Mouse (Mus musculus): Measurements from ENCODE around the gene Cul9.

Cul9 gene

DNA sequence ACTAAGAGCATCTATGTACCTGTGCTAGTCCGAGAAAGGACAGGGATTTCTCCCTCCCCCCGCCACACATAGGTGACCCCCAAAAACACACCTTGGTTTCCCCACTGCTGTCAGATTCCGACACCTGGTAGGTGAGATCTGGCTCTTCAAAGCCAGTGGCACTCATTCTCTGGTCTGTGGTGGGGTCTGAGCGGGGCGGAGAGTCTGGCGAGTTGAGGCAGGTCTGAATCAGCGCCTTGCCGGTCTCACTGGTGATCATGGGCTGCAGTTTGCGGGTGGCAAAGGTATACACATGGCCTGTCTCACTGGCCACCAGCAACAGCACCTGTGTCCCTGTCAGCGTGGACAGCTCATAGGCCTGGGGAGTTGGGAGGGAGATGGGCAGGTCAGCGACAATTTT, 7.3 kb upstream of the Cul9 start:
- DNase-seq (ENCODE audit: low read depth, low spot score): peak; percentile 9

DNA sequence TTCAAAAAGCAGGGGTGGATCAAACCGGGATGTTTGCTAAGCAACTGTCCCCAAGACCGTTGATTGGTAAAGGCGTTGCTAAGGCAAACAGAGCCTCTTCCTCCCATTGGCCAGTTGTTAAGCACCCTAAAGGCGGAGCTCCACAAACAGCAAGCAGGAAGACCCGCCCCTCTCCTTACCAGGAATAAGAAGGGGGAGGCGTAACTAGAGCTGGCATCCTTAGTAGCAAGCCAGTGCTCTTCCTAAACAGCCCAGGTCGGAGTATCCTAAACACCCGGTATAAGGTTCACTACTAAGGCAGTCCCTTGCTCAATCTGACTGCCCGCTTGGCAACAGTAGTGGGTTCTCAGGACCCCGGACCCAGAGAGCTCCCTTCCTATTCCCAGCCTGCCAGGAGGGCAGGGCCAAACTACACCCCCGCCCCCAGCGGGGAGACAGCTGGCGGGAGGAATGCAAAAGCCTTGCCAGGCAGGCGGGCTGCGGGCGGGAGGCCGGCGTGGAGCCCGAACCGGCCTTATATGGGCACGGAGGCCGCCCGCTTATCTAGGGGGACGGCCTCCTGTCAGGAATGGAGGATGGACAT, 6.7 kb upstream of the Cul9 start:
- peak; percentile 99 for DNase-seq (ENCODE audit: low read depth, low spot score)

DNA sequence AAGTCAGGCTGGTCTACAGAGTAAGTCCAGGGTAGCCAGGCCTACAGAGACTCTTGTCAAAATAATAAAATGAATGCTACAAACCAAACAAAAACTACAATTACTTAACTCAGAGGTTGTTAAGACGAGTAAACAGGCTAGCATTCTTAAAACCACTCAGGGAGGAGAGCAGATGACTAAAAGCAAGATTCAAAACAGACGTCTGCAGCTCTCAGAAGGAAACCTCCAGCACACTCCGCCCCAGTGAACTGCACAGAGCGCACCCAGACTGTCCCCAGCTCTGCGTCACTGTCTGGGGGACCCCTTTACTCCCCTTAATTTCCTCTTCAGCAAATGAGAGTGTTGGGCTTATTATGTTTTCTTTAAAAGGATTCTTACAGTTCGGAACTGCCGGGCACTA, 6.0 kb upstream of the Cul9 start:
- no peak for DNase-seq (ENCODE audit: low read depth, low spot score)

DNA sequence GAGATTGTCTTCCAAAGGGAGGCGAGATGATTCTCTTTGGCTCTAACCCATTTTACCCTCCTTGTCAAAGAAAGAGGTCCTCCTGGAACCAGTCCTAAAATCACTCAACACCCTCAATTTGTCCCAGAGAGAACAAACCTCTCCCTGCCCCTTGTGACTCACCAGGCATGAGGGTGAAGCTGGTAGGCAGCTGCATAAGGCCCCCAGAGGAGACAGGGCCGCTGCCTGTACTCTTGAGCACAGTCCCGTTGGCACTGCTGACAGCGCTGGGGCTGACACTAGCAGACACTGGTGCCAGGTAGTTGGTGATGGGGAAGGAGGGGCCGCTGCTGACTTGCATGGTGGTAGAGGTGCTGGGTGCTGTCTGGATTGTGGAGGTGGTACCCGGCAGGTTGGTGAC, 5.2 kb upstream of the Cul9 start:
- DNase-seq (ENCODE audit: low read depth, low spot score): peak; percentile 71

DNA sequence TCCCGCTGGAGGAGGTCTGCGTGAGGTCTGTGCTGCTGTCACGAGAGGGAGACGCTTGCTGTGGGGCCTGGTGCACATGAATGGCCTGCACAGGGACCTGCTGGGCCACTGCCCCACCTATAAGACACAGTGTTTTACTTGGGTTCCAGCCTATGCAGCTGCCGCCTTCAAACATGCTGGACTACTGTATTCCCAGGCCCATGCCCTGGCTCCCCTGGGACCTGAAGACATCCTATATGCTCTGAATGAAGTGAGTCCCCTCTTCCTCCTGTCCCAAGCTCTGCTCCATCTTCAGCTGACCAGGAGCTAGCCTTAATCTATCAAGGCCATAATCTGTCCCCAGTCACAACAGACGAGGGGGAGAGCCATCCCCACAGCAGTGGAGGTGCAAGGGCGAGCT, 4.7 kb upstream of the Cul9 start:
- no peak for DNase-seq (ENCODE audit: low read depth, low spot score)

DNA sequence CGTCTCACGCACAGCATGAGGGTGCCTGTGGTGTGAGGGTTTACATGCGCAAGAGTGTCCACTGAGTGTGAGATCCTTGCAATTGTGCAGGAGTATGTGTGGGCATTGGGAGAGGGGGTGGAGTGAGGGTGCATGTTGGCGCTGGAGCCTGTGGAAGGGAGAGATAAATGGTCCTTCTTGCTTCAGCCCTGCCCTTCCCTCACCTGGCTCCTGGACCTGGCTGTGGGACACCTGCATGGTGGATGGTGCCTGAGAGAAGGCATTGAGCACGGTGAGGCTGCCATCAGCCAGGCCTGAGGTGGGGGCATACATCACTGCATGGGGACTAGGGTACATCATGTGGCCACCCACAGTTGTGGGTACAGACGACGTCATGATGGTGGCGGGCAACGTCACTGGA, 3.5 kb upstream of the Cul9 start:
- no peak for DNase-seq (ENCODE audit: low read depth, low spot score)

DNA sequence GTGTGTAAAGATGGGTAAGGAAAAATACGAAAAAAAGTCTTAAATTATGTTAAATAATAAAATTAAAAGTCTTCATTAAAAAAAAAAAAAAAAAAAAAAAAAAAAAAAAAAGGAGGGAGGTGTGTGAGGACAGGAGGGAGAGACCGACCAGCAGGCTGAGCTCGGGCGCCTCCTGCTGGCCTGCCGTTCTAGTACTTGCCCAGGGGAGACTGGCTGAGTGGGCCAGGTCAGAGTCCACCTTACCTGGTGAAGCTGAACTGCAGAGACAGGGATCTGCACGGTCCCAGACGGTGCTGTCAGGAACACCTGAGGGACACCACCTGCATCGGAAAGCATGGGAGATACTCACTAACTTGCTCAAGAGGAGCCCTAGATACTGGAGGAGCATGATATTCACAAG, 3.0 kb upstream of the Cul9 start:
- no peak for DNase-seq (ENCODE audit: low read depth, low spot score)

DNA sequence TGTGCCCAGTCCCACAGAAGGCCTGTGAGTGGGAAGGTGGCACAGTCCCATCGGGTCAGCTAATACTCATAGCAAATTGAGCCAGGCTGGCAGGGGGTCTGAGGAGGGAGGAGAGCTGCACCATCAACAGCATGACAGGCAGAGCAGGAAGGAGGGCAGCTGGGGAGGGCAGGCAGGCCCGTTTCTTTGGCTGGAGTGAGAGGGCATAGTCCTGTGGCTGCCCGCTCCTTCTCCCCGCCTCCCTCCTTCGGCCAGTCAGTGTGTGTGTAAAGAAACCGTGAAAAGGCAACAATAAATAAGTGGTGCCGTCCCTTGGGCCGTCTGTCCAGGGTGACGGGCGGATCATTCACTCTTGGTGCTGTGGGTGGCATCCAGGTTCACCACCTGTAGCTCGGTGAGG, 2.6 kb upstream of the Cul9 start:
- no peak for DNase-seq (ENCODE audit: low read depth, low spot score)

DNA sequence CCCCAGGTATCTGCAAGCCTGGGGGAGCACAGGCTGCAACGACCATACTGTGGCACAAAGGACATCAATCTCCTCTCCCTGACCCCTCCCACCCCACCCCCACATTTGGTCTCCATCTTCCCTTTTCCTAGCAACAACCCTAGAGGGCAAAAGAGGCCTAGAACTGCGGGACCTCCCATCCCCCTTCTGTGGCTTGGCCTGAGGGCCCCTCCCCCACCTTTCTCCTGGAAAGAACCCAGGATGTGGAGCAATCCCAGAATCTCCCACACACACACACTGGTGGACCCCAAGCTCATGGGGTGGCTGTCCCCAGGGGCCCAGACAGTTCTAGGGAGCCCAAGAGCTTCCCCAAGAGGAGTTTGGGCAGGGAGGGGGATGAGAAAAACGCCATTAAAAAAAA, 1.7 kb upstream of the Cul9 start:
- DNase-seq (ENCODE audit: low read depth, low spot score): no peak

DNA sequence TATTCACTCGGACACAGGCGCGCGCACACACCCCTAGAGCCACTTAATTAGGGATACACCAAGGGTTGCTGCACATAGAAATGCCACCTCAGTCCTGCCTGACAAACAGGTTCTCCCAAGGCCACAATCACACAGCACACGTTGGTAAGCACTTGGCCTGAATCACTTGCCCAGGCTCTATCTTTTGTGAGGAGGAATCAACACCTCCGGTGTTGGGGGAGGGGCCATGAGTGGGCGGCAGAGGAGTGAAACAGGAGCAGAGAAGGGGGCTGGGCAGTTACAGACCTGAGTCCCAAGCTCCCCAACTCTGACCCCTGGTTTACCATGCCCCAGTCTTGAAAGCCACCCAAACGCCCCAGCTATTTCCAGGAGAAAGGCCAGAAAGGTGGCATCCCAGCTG, 807 bp upstream of the Cul9 start:
- DNase-seq (ENCODE audit: low read depth, low spot score): no peak

DNA sequence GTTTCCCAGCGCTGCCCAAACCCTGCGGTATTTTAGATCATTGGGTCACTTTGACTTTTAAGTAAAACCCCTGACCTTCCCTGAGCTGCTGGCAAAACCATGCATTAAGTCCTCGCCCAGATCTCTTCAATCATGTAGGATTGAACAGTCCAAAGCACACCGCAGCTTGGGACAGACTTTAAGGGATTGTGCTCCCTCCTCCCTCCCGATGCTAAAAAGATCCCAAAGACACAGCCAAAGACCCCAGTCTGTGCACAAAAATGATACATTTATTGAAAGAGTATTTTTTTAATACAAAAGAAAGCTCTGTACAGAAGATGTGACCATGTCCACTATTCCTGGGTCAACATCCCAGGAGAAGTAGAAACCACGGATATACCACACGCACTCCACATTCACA, 403 bp upstream of the Cul9 start:
- DNase-seq (ENCODE audit: low read depth, low spot score): no peak

DNA sequence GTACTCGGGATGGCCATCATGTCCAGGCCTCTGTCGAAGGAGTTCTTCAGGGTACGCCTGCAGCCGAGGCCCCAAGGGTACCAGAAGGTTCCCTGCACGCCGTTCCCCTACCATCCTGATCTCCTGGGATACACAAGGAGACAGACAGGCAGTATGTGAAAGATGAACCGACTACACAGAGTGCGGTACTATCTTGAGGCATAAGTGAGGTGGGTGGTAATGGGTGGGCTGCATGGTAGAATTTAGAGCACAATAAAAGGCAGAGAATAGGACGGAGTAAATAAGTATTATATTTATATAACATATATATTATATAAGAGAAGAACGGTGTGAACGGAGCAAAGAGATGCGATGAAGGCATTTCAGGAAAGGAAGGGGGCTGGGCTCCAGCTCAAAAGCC, 2.5 kb downstream of the Cul9 start:
- DNase-seq (ENCODE audit: low read depth, low spot score): no peak

DNA sequence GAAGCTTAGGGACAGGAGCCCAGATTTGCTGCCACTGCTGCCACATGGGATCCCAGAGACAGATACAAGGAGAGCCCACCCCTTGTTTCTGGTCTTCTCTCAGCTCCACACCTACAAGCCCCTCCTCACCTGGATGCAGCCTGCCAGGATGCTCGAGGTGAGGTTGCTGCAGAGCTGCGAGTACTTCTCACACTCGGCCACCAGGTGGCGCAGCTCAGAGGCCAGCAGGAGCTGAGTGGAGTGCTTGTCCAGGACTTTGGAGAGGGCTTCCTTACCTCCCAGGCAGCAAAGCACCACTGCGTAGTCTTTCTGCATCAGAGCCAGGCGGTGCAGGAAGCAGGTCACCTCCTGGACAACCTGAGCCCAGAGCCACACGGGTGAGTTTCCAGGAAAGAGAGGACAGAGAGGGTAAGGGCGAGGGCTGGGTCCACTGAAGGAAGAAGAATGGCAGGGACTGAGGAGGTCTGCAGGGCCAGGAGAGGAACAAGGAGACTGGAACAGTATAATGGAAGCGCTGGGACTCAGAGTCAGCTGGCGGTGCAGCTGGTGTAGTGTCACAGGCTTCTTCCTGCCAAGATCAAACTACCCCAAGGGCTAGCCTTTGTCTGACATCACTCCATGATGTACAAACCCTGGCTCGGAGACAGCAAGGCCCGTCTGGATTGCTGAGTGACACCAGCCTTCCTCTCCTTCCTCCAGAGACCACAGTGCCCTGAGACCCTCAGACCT, 20.4 kb downstream of the Cul9 start:
- peak; percentile 70 for DNase-seq (ENCODE audit: low read depth, low spot score)

DNA sequence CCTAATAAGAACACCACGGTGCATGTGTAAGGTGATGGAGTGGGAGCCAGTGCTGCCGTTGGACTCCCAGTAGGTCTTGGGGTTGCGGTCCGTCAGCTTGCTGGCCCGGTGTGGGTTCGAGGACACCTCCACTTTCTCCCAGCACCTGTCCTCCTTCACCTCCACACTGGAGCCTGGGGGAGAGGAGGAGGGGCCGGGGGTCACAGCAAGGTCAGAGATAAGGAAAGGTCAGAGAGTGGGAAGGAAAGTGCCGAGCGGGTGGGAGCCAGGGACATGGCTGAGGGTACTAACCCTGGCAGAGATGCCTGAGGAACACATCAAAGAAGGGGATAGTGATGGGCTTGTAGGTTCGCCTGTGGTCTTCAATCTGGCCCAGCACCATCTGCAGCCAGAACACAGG, 21.1 kb downstream of the Cul9 start:
- DNase-seq (ENCODE audit: low read depth, low spot score): no peak

DNA sequence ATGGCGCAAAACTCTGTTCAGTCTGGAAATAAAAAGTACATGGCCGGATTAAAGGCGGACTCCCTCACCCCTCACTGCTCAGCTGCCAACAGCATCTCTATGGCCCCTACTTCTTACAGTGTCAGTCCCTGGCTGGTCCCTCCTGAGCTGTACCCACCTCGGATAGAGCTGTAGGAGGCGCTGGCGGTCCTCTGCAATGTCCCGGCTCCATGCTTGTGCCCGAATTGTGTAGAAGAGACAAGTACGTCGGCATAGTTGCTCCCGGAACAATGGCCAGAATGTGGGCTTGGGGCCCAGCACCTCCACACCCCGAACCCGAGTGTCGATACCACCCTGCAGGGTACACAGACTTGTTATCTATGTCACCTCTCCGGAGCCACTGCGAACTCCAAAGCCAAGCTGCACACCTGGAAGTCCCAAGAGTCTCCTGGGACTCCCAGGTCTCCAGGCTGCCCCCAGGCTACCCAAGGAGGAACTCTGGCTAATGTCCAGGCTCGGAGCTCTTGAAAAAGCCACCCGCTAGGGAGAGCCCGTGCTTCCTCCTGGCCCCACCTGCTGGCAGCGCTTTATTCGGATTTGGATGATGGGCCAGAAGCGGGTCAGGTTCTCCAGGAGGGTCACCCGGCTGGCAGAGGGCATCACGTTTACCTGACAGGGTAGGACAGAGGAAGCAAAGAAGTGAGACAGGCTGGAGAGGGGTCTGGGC, 24.1 kb downstream of the Cul9 start:
- DNase-seq (ENCODE audit: low read depth, low spot score): no peak

DNA sequence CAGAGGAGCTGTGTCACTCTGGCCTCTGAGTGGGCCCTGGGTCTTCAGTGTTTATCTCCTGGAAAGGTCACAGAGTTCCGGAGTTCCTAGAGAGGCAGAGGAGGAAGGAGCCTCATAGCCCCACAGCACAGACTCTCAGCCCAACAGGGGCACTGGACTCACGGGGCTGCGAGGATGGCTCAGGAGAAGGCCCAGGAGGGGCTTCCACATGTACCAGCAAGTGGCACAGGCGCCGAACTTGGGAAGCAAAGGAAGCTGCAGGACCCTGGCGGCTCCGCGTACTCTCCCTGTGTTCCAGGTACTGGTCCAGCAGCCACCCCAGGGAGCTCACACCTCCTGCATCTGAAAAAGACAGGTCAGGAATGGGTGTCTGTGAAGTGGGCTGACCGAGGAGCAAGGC, 25.0 kb downstream of the Cul9 start:
- DNase-seq (ENCODE audit: low read depth, low spot score): no peak

DNA sequence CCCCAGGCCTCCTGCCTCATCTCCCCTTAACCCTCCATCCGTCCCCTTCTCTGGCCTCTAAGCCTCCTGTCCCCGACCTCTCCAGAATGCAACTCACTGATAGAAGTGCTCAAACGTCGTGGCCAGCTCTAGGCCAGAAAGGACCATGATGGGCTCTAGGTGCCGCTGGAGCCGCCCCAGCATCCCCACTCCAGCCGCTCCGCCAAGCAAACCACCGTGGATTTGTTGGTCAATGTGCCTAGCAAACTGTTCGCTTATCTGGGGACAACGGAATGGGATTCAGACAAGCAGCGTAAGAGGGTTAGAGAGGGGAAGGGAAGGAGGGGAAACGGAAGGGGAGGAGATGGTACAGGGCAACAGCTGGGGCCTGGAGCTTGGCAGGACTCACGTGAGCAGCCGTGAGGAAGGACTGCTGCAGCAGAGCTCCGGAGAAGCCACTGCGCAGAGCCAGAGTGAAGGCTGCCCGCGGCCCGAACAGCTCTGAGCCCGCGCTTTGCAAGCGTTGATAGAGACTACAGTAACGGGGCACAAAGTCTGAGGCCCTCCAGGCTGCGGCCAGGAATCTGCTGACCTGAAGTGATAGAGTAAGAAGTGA, 25.7 kb downstream of the Cul9 start:
- no peak for DNase-seq (ENCODE audit: low read depth, low spot score)

DNA sequence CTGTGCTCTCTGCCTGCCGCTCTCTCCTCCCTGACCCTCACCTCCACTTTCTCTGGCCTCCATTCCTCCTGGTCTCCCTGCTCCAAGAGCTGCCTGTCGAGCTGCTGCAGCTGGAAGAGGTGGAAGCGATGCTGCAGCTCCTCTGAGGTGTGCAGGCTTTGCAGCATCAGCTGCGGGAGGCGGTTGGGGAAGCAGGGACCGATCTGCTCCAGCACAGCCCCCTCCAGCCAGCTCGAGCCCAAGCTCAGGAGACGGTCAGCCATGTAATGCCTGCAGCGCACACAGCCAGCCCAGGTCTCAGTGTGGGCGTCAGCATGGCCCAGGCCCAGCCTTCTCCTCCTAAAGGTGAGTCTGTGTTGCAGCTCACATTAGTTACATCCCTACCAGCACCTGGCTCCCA, 26.2 kb downstream of the Cul9 start:
- no peak for DNase-seq (ENCODE audit: low read depth, low spot score)

DNA sequence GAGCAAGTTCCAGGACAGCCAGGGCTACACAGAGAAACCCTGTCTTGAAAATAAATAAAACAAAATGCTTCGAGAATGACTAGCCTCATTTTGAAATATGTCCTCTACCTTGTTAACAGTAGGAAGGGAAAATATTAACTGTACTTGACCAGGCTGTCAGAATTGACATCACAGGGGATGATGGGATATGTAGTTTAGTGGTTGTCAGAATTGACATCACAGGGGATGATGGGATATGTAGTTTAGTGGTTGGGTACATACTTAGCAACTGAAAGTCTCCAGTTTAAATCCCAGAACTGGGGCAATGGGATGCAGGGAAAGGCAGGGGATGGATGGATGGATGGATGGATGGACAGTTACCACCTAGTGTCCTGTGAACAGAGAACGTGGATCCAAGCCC, 32.9 kb downstream of the Cul9 start:
- no peak for DNase-seq (ENCODE audit: low read depth, low spot score)

DNA sequence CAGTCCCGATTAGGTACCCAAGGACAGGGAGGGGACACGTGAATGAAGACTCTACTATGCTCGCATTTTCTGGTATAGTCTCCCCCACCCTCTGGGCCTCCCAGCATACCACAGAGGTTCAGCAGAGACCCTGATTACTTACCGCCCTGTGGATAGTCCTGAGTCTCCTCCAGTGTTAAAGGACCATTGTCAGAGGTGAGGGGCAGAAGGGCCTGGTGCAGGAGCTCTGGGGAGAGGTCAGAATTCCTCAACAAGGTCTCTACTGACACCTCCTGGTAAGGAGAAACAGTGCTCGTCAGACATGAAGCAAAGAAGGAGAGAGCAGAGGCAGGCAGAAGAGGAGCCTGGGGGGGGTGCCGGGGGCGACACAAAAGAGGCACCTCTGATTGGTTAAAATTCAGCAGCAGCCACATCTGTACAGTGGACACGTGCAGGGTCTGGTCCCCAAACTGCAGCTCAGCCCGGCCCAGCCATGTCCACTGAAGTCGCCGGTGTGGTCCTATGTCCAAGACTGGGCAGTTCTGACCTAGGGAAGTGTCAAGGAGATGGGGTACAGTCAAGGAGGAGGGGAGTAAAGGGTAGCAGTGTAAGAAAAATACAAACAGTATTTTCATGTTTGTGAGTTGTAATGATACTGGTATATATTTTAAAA, 35.0 kb downstream of the Cul9 start:
- DNase-seq (ENCODE audit: low read depth, low spot score): peak; percentile 66

DNA sequence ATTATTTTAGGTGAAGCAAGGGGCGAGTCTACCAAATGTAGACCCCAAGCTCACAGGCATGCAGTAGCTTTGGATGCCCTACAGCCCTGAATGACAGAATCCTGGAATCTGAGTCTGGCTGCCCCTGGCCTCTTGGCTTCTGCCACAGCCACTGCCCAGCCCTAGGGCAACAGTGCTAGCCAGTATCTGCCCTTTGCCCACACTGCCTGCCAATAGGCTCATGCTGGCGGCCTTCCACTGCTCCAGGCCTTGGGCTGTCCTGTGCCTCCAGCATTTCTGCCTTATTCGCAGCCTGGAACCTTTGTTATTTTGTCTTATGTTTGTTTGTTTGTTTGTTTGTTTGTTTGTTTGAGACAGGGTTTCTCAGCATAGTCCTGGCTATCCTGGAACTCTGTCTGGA, 40.6 kb downstream of the Cul9 start:
- peak; percentile 15 for DNase-seq (ENCODE audit: low read depth, low spot score)

Data from 3T3-L1 (cell line).